Mouse (Mus musculus): ENCODE measurements around the gene Efna1.

Efna1 gene

DNA sequence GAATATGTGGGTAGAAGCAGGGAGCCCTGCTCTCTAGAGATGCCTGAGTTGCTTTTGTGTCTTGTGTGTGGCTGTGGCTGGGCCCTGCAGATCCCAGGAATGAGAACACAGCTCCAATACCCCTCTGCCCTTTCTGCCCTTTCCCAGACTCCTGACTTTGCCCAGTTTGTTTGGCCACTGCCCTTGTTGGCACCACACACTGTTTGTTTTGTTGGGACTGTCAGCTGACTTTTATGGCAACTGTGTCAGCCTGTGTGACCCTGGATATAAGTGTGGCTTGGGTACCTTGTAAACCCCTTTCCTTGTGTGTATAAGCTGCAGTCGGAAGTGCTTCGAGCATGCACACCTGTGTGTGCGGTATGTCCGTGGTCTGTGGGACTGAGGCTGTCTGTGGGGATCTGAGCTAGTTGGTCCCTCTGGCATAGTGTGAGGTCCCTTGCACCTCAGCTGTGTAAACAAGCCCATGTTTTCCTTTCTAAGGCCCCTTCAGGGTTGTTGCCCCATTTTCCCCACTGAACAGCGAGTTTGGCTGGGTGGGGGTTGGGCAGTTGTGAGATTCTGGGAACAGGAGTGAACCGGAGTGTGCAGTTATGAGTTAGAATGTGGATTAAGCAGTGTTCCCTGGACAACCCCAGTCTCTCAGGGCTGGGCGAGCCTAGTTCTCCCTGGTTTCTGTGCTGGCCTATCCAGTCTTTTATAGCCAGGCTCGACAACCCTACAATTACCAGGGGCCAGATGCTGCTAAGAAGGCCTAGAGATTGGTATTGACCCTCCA, 24.8 kb upstream of the Efna1 start:
- no peak for DNase-seq

DNA sequence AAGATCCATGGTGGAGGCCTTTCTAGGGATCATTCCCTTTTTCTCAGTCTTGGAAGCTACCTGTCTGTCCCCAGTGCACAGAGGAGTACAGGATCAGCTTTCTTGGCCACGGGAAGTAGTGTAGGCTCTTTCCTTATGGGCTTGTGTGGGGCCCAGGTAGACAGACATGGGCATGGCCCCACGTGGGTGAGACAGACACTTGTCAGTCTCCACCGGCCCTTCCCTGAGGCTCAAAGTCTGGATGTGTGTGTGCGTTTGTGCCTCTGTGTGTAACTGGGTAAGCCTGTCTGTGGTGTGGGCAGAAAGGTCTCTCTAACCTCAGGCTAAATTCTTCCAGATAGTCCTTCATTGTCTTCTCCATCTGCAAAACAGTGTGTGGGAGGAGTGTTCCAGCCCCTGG, 24.2 kb upstream of the Efna1 start:
- DNase-seq, result no peak

DNA sequence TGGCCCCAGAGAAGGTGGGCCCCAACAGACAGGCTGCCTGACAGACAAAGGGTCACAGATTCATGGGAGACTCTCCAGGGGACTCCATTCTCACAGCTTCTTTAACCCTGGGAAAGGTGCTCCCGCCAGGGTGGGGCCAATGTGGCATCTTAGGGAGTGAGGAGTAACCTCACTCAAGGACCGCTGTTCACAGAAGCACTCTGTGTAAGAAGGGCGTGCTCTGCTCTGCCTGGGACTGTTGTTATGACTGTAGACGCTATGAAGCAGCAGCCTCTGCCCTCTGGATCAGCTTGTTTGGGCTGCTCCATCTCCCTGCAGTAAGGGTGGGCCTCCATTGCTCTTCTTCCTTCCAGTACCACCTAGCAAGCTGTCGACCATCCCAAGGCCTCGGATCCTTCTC, 23.5 kb upstream of the Efna1 start:
- DNase-seq, result no peak

GRCm38 (mm10) chr3:89300514-89300913, 19.6 kb upstream of the Efna1 start:
- no peak for DNase-seq

- no peak for DNase-seq
These were observed 19.1 kb upstream of the Efna1 start for GRCm38 (mm10) chr3:89300071-89300470.

GRCm38 (mm10) chr3:89299499-89299898, 18.6 kb upstream of the Efna1 start:
- DNase-seq, result peak; percentile 44

DNA sequence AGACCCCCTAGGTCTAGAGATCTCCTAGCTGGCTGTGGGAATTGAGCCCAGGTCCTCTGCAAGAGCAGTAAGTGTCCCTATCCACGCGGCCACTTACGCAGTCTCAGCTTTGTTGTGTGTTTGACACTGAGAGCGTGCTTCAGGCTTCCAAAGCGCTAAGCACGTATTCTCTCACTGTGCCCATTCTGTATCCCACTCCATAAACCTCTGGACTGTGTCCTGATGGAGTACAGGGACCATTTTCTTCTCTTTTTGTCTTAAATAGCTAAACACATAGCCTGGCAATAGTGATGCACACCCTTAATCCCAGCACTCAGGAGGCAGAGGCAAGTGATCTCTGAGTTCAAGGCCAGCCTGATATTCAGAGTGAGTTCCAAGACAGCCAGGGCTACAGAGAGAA, 18.0 kb upstream of the Efna1 start:
- DNase-seq, result no peak

- DNase-seq, result no peak
These were observed 15.9 kb upstream of the Efna1 start for GRCm38 (mm10) chr3:89296761-89297396.

GRCm38 (mm10) chr3:89295685-89296230, 14.8 kb upstream of the Efna1 start:
- DNase-seq, result no peak

GRCm38 (mm10) chr3:89294195-89294594, 13.3 kb upstream of the Efna1 start:
- DNase-seq, result no peak

- no peak for DNase-seq
These were observed 12.4 kb upstream of the Efna1 start for GRCm38 (mm10) chr3:89293247-89293918.

GRCm38 (mm10) chr3:89292303-89292702, 11.4 kb upstream of the Efna1 start:
- DNase-seq, result no peak

GRCm38 (mm10) chr3:89291874-89292273, 10.9 kb upstream of the Efna1 start:
- no peak for DNase-seq

DNA sequence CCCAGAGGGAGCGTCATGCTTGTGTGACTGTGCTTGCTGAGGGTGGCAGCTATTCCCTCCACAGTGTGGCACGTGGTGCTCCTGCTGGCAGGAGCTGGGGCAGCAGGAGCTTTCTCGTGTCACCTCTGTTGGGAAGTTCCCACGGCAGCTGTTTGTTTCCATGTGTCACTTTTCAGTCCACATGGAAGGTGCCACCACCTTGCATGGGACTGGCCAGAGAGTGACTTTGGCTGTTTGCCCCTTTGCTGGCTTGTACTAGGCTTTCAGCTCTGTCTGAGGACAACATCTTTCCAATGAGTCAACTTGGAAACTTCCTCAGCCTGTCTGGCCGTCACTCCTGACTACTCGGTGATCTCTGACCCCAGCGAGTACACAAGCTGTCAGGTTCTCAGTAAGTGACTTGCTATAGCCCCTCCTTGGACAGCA, 7.6 kb upstream of the Efna1 start:
- DNase-seq, result no peak

DNA sequence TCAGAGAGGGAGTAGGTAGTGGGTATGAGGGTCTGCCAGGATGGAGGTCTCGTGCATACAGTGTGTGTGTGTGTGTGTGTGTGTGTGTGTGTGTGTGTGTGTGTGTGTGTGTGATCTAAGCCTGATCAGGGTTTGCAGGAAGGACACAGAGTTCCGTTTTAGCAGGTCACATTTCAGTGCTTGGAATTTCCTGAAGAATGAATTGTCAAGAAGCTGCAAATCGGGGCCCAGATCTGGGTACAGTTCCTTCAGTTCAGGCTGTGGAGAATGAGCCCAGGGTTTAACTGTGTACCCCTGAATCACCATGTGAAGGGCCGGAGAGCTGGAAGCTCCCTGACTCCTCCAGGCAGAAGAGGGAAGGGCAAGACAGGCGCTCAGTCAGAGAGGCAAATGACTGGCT, 6.3 kb upstream of the Efna1 start:
- DNase-seq, result no peak

DNA sequence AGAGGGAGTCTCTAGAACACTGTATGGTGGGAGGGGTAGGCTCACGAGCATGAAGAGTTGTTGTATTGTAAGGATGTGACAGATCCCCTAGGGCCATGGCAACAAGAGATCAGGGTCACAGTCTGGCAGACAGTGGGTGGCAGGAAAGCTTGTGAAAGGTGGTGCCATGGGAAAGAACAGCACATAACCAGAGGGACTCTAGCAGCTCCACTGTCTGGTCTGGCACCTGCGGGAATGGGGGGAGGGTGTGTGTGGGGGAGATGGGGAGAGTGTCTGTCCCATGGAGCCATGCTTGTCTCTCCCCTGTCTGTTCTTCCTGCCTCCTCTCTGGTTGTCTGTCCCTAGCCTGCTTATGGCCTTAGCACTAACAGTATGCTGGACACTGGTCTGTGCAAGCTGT, 4.6 kb upstream of the Efna1 start:
- no peak for DNase-seq

GRCm38 (mm10) chr3:89284261-89284660, 3.3 kb upstream of the Efna1 start:
- DNase-seq, result no peak

- no peak for DNase-seq
These were observed 1.3 kb upstream of the Efna1 start for GRCm38 (mm10) chr3:89282291-89282643.

- DNase-seq, result peak; percentile 86
These were observed 793 bp upstream of the Efna1 start for GRCm38 (mm10) chr3:89281579-89282290.

GRCm38 (mm10) chr3:89280050-89280605, 814 bp downstream of the Efna1 start:
- DNase-seq, result peak; percentile 48

- DNase-seq, result peak; percentile 85
These were observed 1.6 kb downstream of the Efna1 start for GRCm38 (mm10) chr3:89279153-89279890.

DNA sequence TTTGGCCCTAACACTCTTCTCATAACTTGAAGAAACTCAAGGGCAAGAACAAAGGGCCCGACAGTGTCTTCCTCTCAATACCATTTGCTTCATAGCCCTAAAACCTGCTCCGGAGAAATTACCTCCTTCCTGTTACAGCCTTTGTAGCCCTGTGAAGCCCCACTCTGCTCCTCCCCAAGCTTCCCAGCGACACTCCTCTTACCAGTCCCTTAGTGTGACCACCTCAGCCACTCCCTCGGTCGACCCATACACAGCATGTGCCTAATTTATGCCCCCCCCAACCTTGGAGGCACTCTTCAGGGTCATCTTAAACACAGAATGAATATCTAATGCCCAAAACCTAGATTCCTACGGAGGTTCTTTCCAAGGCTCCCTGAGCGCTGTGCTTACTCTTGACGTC, 2.3 kb downstream of the Efna1 start:
- no peak for DNase-seq
